Mouse (Mus musculus) limb, embryonic 15.5 days (tissue): Measurements from ENCODE around the gene Nr6a1. TPM values are rescaled to one million over a fixed set of nuclear protein-coding genes. Genes with fewer than 3 reads are reported as not detected.

Experiments used
- ATAC-seq: fragments of 200-750 bp; cut with Nextera tagmentation; 2 replicates; pipeline ENCODE4 v1.8.0; 2017; ENCODE audit warnings: low read depth, moderate TSS enrichment; ENCODE audit not compliant: insufficient number of reproducible peaks, low FRiP score, low TSS enrichment
- H3K27ac ChIP-seq: fragments of 300-500 bp; sonication (generic); 2 replicates; pipeline ENCODE4 v1.5.1; 2015; ENCODE audit warnings: moderate library complexity, mild to moderate bottlenecking, inconsistent platforms
- H3K27me3 ChIP-seq: fragments of 300-500 bp; sonication (generic); 2 replicates; pipeline ENCODE4 v1.6.1; 2015; ENCODE audit warnings: inconsistent platforms
- H3K36me3 ChIP-seq: fragments of 300-500 bp; sonication (generic); 2 replicates; pipeline ENCODE4 v1.6.1; 2015; ENCODE audit warnings: inconsistent platforms
- H3K4me1 ChIP-seq: fragments of 300-500 bp; sonication (generic); 2 replicates; pipeline ENCODE4 v1.6.1; 2015; ENCODE audit warnings: inconsistent platforms
- H3K4me2 ChIP-seq: fragments of 300-500 bp; sonication (generic); 2 replicates; pipeline ENCODE4 v1.6.1; 2015; ENCODE audit warnings: mild to moderate bottlenecking, inconsistent platforms
- H3K4me3 ChIP-seq: fragments of 300-500 bp; sonication (generic); 2 replicates; pipeline ENCODE4 v1.5.1; 2015; ENCODE audit warnings: mild to moderate bottlenecking, inconsistent platforms
- H3K9ac ChIP-seq: fragments of 300-500 bp; sonication (generic); 2 replicates; pipeline ENCODE4 v1.6.1; 2015; ENCODE audit warnings: inconsistent platforms
- H3K9me3 ChIP-seq: fragments of 300-500 bp; sonication (generic); 2 replicates; pipeline ENCODE4 v1.6.1; 2016; ENCODE audit warnings: inconsistent platforms
- WGBS: fragments of 180-500 bp; shearing (Covaris S2); methylation state at CpG from one replicate; pipeline ENCODE4 v1.1.7; 2015; 5-methylcytosine and 5-hydroxymethylcytosine counted together
- polyA plus RNA-seq: library from polyadenylated mRNA; unstranded; fragments of >200 nt; fragmentation: Nextera tagmentation; extraction: Ambion mirVana; gene quantifications from 2 replicates; pipeline ENCODE4 v1.2.1, GENCODE M21; 2015

Gene Nr6a1
- polyA plus RNA-seq, 1 experiment from 2014 or later: 1.1 TPM

DNA sequence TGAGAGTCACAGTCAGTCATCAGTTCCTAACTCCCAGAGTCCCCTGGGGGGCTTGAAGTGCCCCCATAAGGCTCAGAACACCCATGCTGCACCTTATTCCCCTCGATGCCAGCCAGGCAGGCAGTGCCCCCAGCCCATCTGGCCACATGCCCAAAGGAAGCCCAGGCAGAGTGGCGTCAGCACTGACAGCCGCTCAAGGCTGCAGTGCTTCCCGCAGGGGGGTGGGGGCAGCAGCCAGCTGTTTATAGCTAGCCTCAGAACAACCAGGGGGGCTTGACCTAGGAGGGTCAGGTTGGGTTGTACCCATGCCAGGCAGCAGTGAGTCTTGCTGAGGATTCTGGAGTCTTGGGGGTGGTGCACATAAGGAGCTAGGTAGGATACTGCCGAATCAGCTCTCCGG is 220.8 kb downstream of the Nr6a1 start:
- H3K9ac ChIP-seq: no peak overlapping the region
- no peak overlapping the region for H3K27ac ChIP-seq
- no peak overlapping the region for H3K4me3 ChIP-seq
- H3K4me1 ChIP-seq: peaks cover 22% of the 10 kb centered on the region
- H3K27me3 ChIP-seq: peaks cover 89% of the 10 kb centered on the region
- no peak overlapping the region for H3K4me2 ChIP-seq
- no peaks in the 10 kb centered on the region for H3K36me3 ChIP-seq
- H3K9me3 ChIP-seq: no peaks in the 10 kb centered on the region
- no peak for ATAC-seq
- WGBS: 35% methylated on average over 6 of the region's 6 CpGs

- peaks cover 77% of the 10 kb centered on the region for H3K27me3 ChIP-seq
- no peak overlapping the region for H3K4me2 ChIP-seq
Measured at GRCm38 (mm10) chr2:38705036-38705435, 222.5 kb downstream of the Nr6a1 start.

DNA sequence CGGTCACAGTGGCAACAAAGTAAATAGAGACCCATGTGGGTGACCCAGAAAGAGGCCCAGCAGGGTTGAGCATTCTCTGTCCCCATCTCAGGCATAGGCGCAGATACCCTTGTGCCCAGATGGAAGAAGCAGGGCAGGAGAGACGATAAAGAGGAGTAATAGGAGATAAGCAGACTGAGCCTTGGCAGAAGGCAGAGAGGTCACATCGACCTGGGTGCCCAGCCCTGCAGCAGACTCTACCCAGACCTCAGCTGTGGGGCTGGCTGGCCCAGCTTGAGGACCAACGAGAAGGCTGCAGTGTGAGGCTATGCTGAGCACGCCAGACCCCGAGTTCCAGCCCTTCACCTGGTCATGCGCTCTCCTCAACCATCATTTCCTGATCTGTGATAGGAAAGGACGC is 223.2 kb downstream of the Nr6a1 start:
- peaks cover 70% of the 10 kb centered on the region for H3K27me3 ChIP-seq
- WGBS: 78% methylated on average over 9 of the region's 9 CpGs

More at GRCm38 (mm10) chr2:38705036-38705435, 222.5 kb downstream of the Nr6a1 start:
- H3K9ac ChIP-seq: no peak overlapping the region
- ATAC-seq: no peak
- no peak overlapping the region for H3K4me3 ChIP-seq
- no peaks in the 10 kb centered on the region for H3K36me3 ChIP-seq
- no peak overlapping the region for H3K27ac ChIP-seq
- 56% methylated on average over 4 of the region's 4 CpGs for WGBS
- H3K4me1 ChIP-seq: peaks cover 7% of the 10 kb centered on the region
- no peaks in the 10 kb centered on the region for H3K9me3 ChIP-seq

DNA sequence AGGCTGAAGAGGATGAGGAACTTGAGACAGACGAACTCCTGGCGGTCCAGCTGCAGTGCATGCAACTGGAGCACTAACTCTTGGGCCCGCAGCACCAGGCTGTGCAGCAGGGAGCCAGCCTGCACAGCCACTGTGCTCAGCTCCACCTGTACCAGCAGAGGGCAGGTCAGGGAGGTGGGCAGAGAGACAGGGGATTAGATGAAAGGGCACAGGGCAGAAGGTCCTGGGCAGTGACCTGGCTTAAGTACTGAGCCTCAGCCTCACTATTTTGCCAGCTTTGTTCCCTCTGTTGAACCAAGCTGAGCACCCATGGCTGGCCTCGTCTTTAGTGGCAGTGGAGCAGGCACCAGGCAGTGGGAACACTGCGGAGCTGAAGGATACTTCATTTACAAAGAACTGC is 227.3 kb downstream of the Nr6a1 start:
- Histone ChIP-seq H3K36me3 (no peaks in the 10 kb centered on the region), H3K9me3 (no peaks in the 10 kb centered on the region), H3K4me1 (no peaks in the 10 kb centered on the region), H3K27me3 (peaks cover 47% of the 10 kb centered on the region), H3K9ac (no peak overlapping the region), H3K4me3 (no peak overlapping the region), H3K4me2 (no peak overlapping the region), H3K27ac (no peak overlapping the region)
- no peak for ATAC-seq
- WGBS: 63% methylated on average over 5 of the region's 5 CpGs

More for the DNA sequence above, 223.2 kb downstream of the Nr6a1 start:
- Histone ChIP-seq H3K4me3 (no peak overlapping the region), H3K9ac (no peak overlapping the region), H3K27ac (no peak overlapping the region), H3K4me2 (no peak overlapping the region), H3K4me1 (peaks cover 6% of the 10 kb centered on the region; the same call in 1 of the 2 replicates), H3K36me3 (no peaks in the 10 kb centered on the region), H3K9me3 (no peaks in the 10 kb centered on the region)
- ATAC-seq: no peak

GRCm38 (mm10) chr2:38698623-38699022 is 228.9 kb downstream of the Nr6a1 start:
- Histone ChIP-seq H3K4me2 (no peak overlapping the region), H3K4me1 (no peaks in the 10 kb centered on the region), H3K4me3 (no peak overlapping the region), H3K9ac (no peak overlapping the region), H3K27me3 (peaks cover 36% of the 10 kb centered on the region), H3K9me3 (no peaks in the 10 kb centered on the region), H3K36me3 (no peaks in the 10 kb centered on the region), H3K27ac (no peak overlapping the region)
- 81% methylated on average over 5 of the region's 5 CpGs for WGBS
- ATAC-seq: no peak

DNA sequence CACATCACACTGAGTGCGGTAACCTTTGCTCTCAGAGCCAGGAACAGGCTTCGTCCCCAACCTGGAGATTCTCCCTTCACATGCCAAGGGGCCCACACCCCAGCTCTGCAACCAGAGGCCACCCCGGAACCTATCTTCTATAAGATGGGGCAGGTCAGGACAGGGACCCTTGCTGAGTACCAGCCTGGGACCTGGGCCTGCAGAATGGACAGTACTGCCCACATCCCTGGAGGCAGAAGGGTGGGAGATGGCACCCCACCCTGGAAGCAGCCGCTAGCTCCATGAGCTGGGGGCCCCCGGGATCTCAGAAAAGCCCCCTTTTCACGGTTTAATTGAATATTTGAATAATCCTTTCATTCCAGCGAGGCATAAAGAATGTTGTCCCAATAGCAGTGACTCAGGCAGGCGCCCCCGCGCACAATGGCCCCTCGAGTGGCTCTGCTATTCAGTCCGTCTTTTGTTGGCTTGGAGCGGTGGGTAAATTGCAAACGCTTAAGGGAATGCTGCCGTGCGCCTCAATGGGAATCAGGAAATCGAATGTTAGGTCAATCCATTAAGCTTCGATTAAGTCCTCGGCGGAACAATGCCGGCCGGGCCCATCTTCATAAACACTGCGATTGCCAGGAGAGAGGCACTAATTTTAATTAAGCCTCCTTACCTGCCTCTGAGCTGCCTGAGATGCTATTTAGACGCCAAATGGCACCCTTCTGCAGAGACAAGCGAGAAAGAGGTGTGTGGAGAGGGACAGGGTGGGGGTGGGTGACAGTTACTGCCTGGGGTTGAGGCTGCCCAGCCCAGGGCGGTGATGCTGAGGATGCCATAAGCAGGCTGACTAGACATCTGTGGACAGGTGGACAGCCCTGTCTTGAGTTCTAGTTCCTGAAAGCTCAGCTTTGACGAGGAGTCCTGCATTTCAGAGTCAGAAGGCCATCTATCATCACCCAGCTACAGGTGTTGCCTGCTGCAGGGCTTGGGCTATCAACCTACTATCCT is 230.1 kb downstream of the Nr6a1 start:
- H3K4me1 ChIP-seq: no peaks in the 10 kb centered on the region
- H3K36me3 ChIP-seq: no peaks in the 10 kb centered on the region
- no peaks in the 10 kb centered on the region for H3K9me3 ChIP-seq
- H3K27ac ChIP-seq: no peak overlapping the region
- H3K4me2 ChIP-seq: no peak overlapping the region
- 61% methylated on average over 27 of the region's 27 CpGs for WGBS
- ATAC-seq: no peak
- H3K9ac ChIP-seq: no peak overlapping the region
- no peak overlapping the region for H3K4me3 ChIP-seq
- peaks cover 27% of the 10 kb centered on the region for H3K27me3 ChIP-seq

DNA sequence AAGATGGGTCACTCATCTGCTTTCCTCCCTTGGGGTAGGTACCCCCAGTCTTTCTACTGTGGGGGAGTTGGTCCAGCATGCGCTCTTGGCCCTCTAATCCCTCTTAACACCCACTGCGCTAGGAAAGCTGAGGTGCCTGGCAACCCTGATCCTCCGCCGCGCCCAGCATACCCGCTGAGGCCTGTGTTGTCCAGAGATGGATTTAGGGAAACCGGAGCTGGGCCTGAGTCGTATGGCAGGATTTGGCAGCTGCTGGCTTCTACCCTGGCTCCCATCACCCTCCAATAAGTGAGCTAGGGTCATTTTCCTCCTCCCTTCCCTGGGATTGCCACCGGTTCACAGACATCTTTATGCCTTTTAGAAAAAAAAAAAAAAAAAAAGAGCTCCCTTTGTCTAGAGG is 231.7 kb downstream of the Nr6a1 start:
- no peak overlapping the region for H3K4me2 ChIP-seq
- no peaks in the 10 kb centered on the region for H3K36me3 ChIP-seq
- WGBS: 57% methylated on average over 9 of the region's 9 CpGs
- no peaks in the 10 kb centered on the region for H3K4me1 ChIP-seq
- ATAC-seq: no peak
- H3K9ac ChIP-seq: no peak overlapping the region
- no peaks in the 10 kb centered on the region for H3K9me3 ChIP-seq
- H3K27ac ChIP-seq: no peak overlapping the region
- H3K4me3 ChIP-seq: no peak overlapping the region
- peaks cover 19% of the 10 kb centered on the region; the same call in 1 of the 2 replicates for H3K27me3 ChIP-seq

- Histone ChIP-seq H3K4me2 (no peak overlapping the region), H3K36me3 (no peaks in the 10 kb centered on the region), H3K9ac (no peak overlapping the region), H3K9me3 (no peaks in the 10 kb centered on the region), H3K27me3 (peaks cover 21% of the 10 kb centered on the region), H3K4me1 (peaks cover 11% of the 10 kb centered on the region), H3K4me3 (no peak overlapping the region), H3K27ac (no peak overlapping the region)
- WGBS: 13% methylated on average over 8 of the region's 8 CpGs
- no peak for ATAC-seq
Measured at GRCm38 (mm10) chr2:38691542-38691941, 235.9 kb downstream of the Nr6a1 start.

DNA sequence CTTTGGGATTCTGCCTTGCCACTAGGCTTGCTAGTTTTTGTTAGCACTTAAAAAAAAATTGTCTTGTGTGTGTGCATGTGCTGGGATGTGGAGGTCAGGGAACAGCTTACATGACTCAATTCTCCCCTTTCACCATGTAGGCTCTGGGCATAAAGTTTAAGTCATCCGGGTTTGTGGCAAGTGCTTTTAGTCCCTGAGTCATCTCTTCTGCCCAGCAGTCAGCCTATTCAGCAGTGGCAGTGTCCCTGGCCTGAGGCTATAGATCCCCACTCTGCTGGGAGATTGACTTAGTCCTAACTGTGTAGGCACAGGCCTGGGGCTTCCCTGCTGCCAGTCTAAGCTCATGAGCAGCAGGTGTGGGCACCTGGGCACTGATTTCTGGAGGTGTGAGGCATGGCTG is 237.6 kb downstream of the Nr6a1 start:
- H3K36me3 ChIP-seq: no peaks in the 10 kb centered on the region
- no peak overlapping the region for H3K4me3 ChIP-seq
- peaks cover 16% of the 10 kb centered on the region for H3K27me3 ChIP-seq
- no peak overlapping the region; the same call in 1 of the 2 replicates for H3K9ac ChIP-seq
- peaks cover 11% of the 10 kb centered on the region for H3K4me1 ChIP-seq
- whole genome bisulfite sequencing: 77% methylated on average over 1 of the region's 1 CpGs
- no peak for ATAC-seq
- no peak overlapping the region for H3K4me2 ChIP-seq
- H3K9me3 ChIP-seq: no peaks in the 10 kb centered on the region
- H3K27ac ChIP-seq: no peak overlapping the region

- WGBS: 3% methylated on average over 29 of the region's 29 CpGs
- Histone ChIP-seq H3K4me3 (peak overlapping the region; percentile 31), H3K9me3 (no peaks in the 10 kb centered on the region), H3K27ac (no peak overlapping the region), H3K4me1 (peaks cover 11% of the 10 kb centered on the region), H3K27me3 (peaks cover 16% of the 10 kb centered on the region), H3K9ac (no peak overlapping the region), H3K36me3 (no peaks in the 10 kb centered on the region), H3K4me2 (peak overlapping the region; percentile 59)
- no peak for ATAC-seq
Measured at GRCm38 (mm10) chr2:38688791-38689520, 238.5 kb downstream of the Nr6a1 start.

DNA sequence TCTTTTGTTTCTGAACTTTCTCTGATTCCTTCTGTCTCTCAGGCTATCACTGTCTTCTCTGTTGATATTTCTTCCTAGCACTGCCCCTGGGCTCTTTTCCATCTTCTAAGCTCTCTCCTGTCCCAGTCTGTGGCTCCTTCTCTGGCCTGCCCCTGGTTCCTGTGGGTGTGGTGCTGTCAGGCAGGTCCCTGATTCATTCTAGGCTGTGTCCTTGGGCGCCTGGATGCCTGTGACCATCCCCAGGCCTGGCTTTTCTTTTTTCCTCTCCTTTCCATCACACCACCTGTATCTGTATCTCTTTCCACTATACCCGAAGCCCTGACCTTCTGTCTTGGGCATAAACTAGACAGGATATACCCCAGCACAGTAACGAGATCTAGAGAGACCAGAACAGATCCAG is 241.7 kb downstream of the Nr6a1 start:
- ATAC-seq: no peak
- H3K36me3 ChIP-seq: no peaks in the 10 kb centered on the region
- WGBS: 64% methylated on average over 3 of the region's 3 CpGs
- no peak overlapping the region for H3K27ac ChIP-seq
- peaks cover 16% of the 10 kb centered on the region for H3K27me3 ChIP-seq
- H3K9me3 ChIP-seq: no peaks in the 10 kb centered on the region
- H3K4me1 ChIP-seq: peaks cover 11% of the 10 kb centered on the region
- H3K4me3 ChIP-seq: no peak overlapping the region
- H3K9ac ChIP-seq: no peak overlapping the region
- H3K4me2 ChIP-seq: no peak overlapping the region

- 72% methylated on average over 5 of the region's 5 CpGs for WGBS
- no peak for ATAC-seq
- Histone ChIP-seq H3K9me3 (no peaks in the 10 kb centered on the region), H3K4me2 (no peak overlapping the region), H3K4me3 (no peak overlapping the region), H3K27ac (no peak overlapping the region), H3K4me1 (no peaks in the 10 kb centered on the region), H3K27me3 (peaks cover 4% of the 10 kb centered on the region; the same call in 1 of the 2 replicates), H3K36me3 (no peaks in the 10 kb centered on the region), H3K9ac (no peak overlapping the region)
Measured at GRCm38 (mm10) chr2:38683083-38683482, 244.4 kb downstream of the Nr6a1 start.
